Mouse (Mus musculus): ENCODE measurements around the gene Clec16a.
A peak's percentile ranks its signal among the peaks of the same experiment; 100 is the strongest.

DNA sequence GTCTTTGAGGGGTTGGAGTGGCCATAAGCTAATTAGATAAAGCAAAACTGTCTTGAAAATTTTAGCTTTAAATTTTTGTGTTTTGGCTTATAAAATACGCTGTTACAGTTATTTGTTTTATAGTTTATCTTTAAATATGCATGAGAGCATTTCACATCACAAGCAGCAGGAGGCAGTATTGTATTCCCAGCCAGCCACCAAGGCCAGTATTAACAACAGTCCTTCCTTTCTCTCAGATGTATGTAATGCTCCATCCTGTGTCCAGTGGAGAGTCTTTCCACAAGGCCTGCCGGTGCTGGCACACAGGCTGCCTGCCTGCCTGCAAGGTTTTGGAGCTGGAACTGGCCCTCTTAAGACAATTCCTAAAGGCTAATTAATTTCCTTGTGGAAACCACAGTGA is 26.7 kb downstream of the Clec16a start:
- TF ChIP-seq POLR2A (IDR thresholded peaks at IDR 0.05; ENCODE audit: control insufficient read depth, extremely low read depth, insufficient read depth, low read length, poor library complexity) (no peak), CTCF (IDR thresholded peaks at IDR 0.05; ENCODE audit: borderline replicate concordance, control insufficient read depth, extremely low read depth, insufficient read depth, low read length, poor library complexity) (peak; percentile 38; the same call in 1 of the 2 replicates)
